Mouse (Mus musculus) heart, adult 9 months (tissue): ENCODE measurements around the gene Xylt1.
A peak's percentile ranks its signal among the peaks of the same experiment; 100 is the strongest.

ENCODE experiments used
- DNase-seq, 2 experiments: peaks; one replicate each; pipeline ENCODE4 v3.0.0; 2022; ENCODE audit warnings: low spot score in 2 of 2

Xylt1 gene

DNA sequence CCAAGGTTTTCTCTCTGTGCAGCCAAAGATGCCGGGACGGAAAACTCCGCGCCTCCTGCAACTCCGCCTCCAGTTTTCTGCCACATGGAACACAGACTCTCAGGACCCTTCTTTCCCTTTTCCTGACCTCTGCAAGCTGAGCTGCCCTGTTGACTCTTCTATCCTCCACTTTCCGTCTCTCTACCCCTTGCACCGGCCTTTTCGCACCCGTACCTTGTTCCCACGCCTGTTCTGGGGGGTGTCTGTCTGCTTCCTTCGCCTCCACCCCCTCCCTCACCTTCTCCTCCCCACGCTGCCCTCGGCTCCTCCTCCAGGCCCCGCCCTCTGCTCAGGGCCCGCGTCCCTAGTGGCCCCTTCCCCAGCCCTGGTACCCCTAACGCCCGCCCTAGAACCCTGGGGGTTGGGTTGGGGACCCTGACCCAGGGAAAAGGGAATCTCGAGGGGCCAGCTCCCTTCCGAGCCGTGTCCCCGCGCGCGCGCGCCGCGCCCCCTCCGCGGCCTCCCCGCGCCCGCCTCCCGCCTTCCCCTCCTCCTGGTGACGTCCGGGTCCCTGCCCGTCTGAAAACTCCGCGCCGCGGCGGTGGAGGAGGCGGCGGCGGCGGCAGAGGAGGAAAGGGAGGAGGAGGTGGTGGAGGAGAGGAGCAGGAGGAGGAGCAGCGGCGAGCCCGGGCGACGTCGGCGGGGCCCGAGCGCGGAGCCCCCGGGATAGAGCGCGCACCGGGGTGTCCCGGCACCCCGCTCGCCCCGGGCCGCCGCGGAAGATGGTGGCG, at the start of gene Xylt1:
Gene Xylt1 (plus strand): TSS at position 562 of the 770 bp plus-strand sequence.
- peak; percentile 78 to 80 for DNase-seq

DNA sequence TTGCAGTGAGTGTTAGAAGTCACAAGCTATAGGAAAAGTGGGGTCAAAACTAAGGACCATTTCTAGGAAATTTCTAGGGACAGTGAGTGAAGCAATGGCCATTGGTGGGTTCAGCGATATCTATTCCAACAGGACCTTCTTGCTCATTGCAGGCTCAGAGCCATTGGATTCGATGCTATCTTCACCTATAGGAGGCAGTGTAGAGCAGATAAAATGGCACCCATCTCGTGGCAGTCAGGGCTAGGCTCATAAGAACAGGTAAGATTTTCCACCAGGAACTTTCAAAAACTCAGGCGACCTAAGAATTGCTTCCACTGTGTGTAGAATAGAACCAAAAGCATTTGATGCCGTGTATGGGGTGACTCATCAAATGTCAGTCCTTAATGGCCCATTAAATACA, 46.8 kb upstream of the Xylt1 start:
- no peak for DNase-seq

DNA sequence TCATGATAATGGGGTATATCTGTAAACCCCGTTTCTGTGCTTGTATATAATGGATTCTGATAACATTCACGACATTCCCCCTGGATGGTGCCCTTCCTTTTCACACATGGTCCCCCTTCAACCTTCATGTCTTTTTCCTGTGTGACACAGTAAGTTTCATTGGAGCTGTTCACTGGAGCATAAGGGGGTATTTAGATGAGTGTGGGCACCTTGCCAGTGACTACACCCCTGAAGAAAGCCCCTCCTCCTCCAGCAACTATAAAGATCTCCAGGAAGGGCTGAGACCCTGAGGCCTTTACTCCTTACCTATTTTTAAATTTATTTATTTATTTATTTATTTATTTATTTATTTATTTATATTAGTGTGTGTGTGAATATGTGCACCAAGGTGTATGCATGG, 24.5 kb upstream of the Xylt1 start:
- DNase-seq: no peak

DNA sequence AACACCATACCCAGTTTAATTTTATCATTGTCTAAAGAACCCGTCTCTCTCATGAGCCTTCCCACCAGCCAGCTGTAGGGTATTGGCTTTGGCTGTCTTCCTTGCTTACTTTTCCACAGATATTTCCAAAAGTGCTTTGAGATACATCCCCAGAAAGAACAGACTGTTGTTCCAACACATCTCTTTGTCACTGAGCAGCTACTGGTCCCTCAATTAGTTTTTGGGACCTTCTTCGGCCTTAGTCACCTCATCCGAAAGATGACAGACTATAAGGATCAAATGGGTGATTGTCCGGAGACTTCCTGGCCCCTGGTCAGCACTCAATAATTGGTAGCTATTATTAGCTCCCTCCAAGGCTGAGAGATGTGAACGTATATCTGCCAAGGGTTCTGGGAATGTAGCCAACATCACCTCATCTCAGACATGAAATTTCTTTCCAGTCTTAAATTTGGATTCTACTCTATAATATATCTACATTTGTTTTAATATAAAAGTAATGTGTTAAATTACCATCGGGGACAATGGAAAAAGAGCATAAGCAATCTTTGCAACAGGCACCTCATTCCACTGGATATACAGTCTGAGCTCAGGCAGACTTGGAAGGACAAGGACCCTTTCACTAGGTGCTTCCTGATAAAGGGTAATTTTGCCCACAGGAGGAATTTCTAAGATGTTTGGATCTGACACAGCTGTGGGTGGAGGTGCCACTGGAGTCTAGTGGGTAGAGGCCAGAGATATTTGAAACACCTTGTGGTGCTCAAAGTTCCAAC, 23.2 kb upstream of the Xylt1 start:
- no peak for DNase-seq

- DNase-seq: no peak
Measured at GRCm38 (mm10) chr7:117361281-117361680, 19.5 kb upstream of the Xylt1 start.

- no peak for DNase-seq
Measured at GRCm38 (mm10) chr7:117362493-117362892, 18.3 kb upstream of the Xylt1 start.

DNA sequence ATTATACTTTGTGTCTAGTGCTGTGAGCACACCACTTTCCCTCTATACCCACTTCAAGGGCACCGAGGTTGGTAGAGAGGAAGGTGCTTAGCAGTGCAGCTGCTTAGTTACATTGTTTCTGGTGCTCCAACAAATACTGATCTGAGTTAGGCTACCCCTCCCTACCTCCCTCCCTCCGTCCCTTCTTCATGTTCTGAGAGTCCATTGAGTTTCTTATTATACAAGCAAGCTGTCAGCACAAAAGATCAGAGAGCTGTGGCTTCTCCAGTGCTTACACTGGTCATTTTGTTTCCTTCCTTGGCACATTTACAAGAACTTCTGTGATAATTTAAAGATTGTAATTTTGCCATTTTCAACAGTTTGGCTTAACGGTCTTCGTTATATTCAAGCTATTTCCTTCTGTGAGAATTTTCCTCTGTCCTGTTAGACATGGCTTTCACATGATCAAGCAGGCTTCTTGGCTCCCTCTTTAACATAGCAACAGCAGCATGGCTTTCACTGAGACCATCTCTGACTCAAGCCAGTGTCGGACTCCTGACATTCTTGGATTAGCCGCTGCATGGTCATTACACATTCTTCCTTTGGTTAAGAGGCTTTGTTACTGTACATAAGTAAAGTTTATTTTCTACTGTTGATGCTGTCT, 12.0 kb upstream of the Xylt1 start:
- DNase-seq: no peak

GRCm38 (mm10) chr7:117369290-117369941, 11.4 kb upstream of the Xylt1 start:
- no peak for DNase-seq

- peak; percentile 24 to 43 for DNase-seq
Measured at GRCm38 (mm10) chr7:117375886-117376309, 4.9 kb upstream of the Xylt1 start.

DNA sequence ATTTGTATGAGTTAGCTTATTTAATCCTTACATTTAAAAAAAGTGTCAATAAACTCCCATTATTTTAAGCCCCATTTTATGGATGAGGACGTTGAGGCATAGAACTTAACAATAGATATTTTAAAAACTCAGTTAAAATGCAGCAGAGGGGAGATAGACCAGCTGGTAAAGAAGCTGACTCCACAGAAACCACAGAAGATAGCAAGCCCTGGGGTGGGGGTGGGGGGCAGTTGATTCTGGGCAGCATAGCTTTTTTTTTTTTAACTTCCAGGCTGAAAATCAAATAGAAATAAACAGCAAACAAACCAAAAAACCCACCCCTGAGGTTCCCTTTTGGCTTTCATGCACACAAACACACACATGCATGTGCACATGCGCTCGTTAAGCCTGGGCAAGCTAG, 3.6 kb upstream of the Xylt1 start:
- DNase-seq: no peak

- peak; percentile 38 to 41 for DNase-seq
Measured at GRCm38 (mm10) chr7:117380036-117380417, 752 bp upstream of the Xylt1 start.

- no peak for DNase-seq
Measured at GRCm38 (mm10) chr7:117381188-117381981, 606 bp downstream of the Xylt1 start.

- no peak for DNase-seq
Measured at GRCm38 (mm10) chr7:117382006-117382405, 1.2 kb downstream of the Xylt1 start.

DNA sequence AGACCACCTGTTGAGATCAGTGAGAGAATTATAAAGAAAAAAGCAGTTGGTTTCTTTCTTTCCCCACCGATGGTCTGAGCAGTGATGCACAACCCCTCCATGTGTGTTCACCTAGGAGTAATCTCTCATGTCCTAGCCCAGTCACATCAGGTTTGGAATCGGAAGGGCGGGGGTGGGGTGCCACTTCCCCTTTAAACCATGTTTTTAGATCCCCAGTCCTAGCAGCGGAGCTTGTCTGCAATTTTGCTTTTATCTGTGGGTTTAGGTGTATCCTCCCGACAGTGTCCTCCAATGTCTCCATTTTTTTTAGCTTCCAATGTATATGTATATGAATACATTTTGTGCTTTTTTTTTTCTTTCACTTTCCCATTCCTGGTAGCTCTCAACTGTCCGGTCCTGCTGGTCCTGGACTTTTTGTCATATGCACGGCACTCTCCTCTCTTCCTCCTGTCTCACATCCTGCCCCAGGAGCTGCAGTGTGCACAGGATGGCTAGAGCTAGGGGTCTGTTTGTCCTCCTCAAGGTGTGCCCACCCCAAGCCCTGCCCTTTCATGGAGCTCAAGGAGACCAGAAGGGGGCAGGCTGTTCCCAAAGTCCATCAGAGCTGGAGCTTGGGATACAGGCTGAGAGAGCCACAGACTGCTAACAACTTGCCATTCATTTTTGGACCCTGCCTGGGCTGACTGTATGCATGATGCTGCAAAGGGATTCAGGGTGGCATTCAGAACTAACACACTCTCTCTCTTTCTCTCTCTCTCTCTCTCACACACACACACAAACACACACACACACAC, 2.6 kb downstream of the Xylt1 start:
- no peak for DNase-seq

DNA sequence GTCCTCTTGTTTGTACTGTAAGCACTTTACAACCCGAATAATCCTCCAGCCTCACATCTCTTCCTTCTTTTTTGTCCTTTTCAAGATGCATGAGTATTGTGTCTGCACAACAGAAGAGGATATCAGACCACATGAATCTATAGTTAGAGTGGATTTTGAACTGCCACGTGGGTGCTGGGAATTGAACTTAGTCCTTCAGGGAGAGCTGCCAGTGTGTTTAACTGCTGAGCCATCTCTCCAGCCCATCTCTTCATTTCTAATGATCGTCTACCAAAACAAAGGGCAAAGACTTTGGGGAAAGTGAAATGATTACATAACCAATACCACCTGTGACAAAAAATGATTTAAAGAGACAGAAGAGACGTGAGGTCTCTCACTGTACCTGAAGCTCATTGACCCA, 5.6 kb downstream of the Xylt1 start:
- no peak for DNase-seq

GRCm38 (mm10) chr7:117388284-117388988, 7.7 kb downstream of the Xylt1 start:
- no peak for DNase-seq

DNA sequence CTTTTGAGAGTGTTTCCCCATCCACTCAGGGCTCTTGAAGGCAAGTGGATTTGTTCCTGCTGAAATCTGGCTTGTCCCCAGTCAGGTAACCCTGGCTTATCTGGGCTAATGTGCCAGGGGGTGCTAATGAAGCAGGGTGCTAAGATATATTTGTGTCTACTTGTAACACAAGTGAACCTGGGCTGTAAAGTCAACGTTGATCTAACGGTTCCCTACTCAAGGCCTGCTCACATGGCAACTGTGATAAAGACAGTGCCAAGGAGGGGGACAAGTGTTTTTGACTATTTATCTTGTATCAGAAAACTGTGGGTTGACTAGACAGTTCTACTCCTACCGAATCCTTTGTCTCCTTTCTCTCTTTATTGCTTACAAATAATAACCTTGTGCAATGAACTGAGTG, 8.3 kb downstream of the Xylt1 start:
- no peak for DNase-seq

- DNase-seq: no peak
Measured at GRCm38 (mm10) chr7:117392863-117393569, 12.2 kb downstream of the Xylt1 start.

GRCm38 (mm10) chr7:117393976-117394375, 13.2 kb downstream of the Xylt1 start:
- DNase-seq: no peak
